Mouse (Mus musculus) urinary bladder, postnatal 4 days (tissue): ENCODE data around the gene Olfr853.

Source experiments
- DNase-seq, 2 experiments: peaks; one replicate each; pipeline ENCODE4 v3.0.0; 2021 to 2022; ENCODE audit warnings: low spot score in 2 of 2

Gene Olfr853

GRCm38 (mm10) chr9:19540976-19541375 is at the start of gene Olfr853:
Gene Olfr853, minus strand, starts transcription at chr9:19541076.
- DNase-seq: no peak

GRCm38 (mm10) chr9:19582317-19582716 is 41.4 kb upstream of the Olfr853 start, which contains the start of gene Olfr855:
Gene Olfr855, plus strand, starts transcription at chr9:19582617.
- no peak for DNase-seq

- DNase-seq: no peak
These were observed 26.4 kb upstream of the Olfr853 start, which contains the start of gene Olfr854 for GRCm38 (mm10) chr9:19567282-19567681. Gene Olfr854, minus strand, starts transcription at chr9:19567382.

- DNase-seq: no peak
These were observed 47.9 kb downstream of the Olfr853 start, which contains the start of gene Olfr851 for GRCm38 (mm10) chr9:19492995-19493394. Gene Olfr851, plus strand, starts transcription at chr9:19493295.
